Mouse (Mus musculus): ENCODE results near the gene Wipf2. TPM values are rescaled to one million over a fixed set of nuclear protein-coding genes. Genes with fewer than 3 reads are reported as not detected.
"Not testable (repeated sequence)": the region's sequence is repeated elsewhere in the genome, so short reads cannot be mapped to it uniquely, and the experiment has no call there.

Gene Wipf2
- total RNA-seq, 2 experiments from 2014 or later, result 72.7 to 73.9 TPM

- intact Hi-C loops (cut with DNase I), result loop anchor here (5.0 kb wide), 1 partner anchor 195 kb away; no protein-coding TSS in a partner anchor
Observed at GRCm38 (mm10) chr11:98927438-98928076, 64.1 kb downstream of the Wipf2 start, which contains the start of gene Rara. Gene Rara (plus strand): TSS chr11:98927818.

GRCm38 (mm10) chr11:98928186-98928893 is 64.9 kb downstream of the Wipf2 start:
- H3K4me3 ChIP-seq, result peak overlapping the region; percentile 59
- peak overlapping the region; percentile 63 for H3K27ac ChIP-seq
- intact Hi-C loops (cut with DNase I), result loop anchor here (5.0 kb wide), 1 partner anchor 194 kb away; no protein-coding TSS in a partner anchor
- no peak for DNase-seq (ENCODE audit: extremely low spot score in 1 of 2, low spot score in 2 of 2)
- no peak for TF ChIP-seq CTCF (IDR thresholded peaks at IDR 0.05)

More at GRCm38 (mm10) chr11:98927438-98928076, 64.1 kb downstream of the Wipf2 start, which contains the start of gene Rara:
- TF ChIP-seq CTCF (IDR thresholded peaks at IDR 0.05), result no peak
- Histone ChIP-seq H3K4me3 (peak within 1 kb of the TSS; percentile 59), H3K27ac (peak within 1 kb of the TSS; percentile 63)
- no peak for DNase-seq (ENCODE audit: extremely low spot score in 1 of 2, low spot score in 2 of 2)

- TF ChIP-seq CTCF (IDR thresholded peaks at IDR 0.05), result no peak
- H3K4me3 ChIP-seq, result peak overlapping the region; percentile 59
- intact Hi-C loops (cut with DNase I), result loop anchor here (5.0 kb wide), 1 partner anchor 193 kb away; no protein-coding TSS in a partner anchor
- peak overlapping the region; percentile 40; the same call in 1 of the 2 replicates for H3K27ac ChIP-seq
- no peak for DNase-seq (ENCODE audit: extremely low spot score in 1 of 2, low spot score in 2 of 2)
Observed at GRCm38 (mm10) chr11:98929503-98929902, 66.1 kb downstream of the Wipf2 start.

GRCm38 (mm10) chr11:98930127-98930601 is 66.7 kb downstream of the Wipf2 start:
- Histone ChIP-seq H3K4me3 (no peak overlapping the region), H3K27ac (no peak overlapping the region)
- TF ChIP-seq CTCF (IDR thresholded peaks at IDR 0.05), result no peak
- intact Hi-C loops (cut with DNase I), result no loop called here
- DNase-seq (ENCODE audit: extremely low spot score in 1 of 2, low spot score in 2 of 2), result no peak

GRCm38 (mm10) chr11:98930773-98931512 is 67.5 kb downstream of the Wipf2 start:
- DNase-seq (ENCODE audit: extremely low spot score in 1 of 2, low spot score in 2 of 2), result no peak
- H3K4me3 ChIP-seq, result no peak overlapping the region
- intact Hi-C loops (cut with DNase I), result no loop called here
- TF ChIP-seq CTCF (IDR thresholded peaks at IDR 0.05), result no peak
- H3K27ac ChIP-seq, result no peak overlapping the region

- intact Hi-C loops (cut with DNase I), result no loop called here
- peak; percentile 24 for TF ChIP-seq CTCF (IDR thresholded peaks at IDR 0.05)
- DNase-seq (ENCODE audit: extremely low spot score in 1 of 2, low spot score in 2 of 2), result no peak
- H3K4me3 ChIP-seq, result no peak overlapping the region
- H3K27ac ChIP-seq, result no peak overlapping the region
Observed at GRCm38 (mm10) chr11:98931513-98932292, 68.3 kb downstream of the Wipf2 start.

GRCm38 (mm10) chr11:98932293-98933091 is 69.1 kb downstream of the Wipf2 start:
- no peak for TF ChIP-seq CTCF (IDR thresholded peaks at IDR 0.05)
- Histone ChIP-seq H3K27ac (no peak overlapping the region), H3K4me3 (no peak overlapping the region)
- intact Hi-C loops (cut with DNase I), result no loop called here
- DNase-seq (ENCODE audit: extremely low spot score in 1 of 2, low spot score in 2 of 2), result no peak

GRCm38 (mm10) chr11:98933151-98933550 is 69.7 kb downstream of the Wipf2 start:
- intact Hi-C loops (cut with DNase I), result no loop called here
- peak; percentile 55 for TF ChIP-seq CTCF (IDR thresholded peaks at IDR 0.05)
- peak; percentile 66 to 79 for DNase-seq (ENCODE audit: extremely low spot score in 1 of 2, low spot score in 2 of 2)
- H3K27ac ChIP-seq, result no peak overlapping the region
- H3K4me3 ChIP-seq, result no peak overlapping the region

- DNase-seq (ENCODE audit: extremely low spot score in 1 of 2, low spot score in 2 of 2); H3K27ac ChIP-seq; H3K4me3 ChIP-seq; intact Hi-C loops (cut with DNase I): not testable (repeated sequence)
Observed at GRCm38 (mm10) chr11:98933847-98934246, 70.4 kb downstream of the Wipf2 start.

GRCm38 (mm10) chr11:98934367-98934766 is 70.9 kb downstream of the Wipf2 start:
- TF ChIP-seq CTCF (IDR thresholded peaks at IDR 0.05), result no peak

More at GRCm38 (mm10) chr11:98934367-98934766, 70.9 kb downstream of the Wipf2 start:
- no peak overlapping the region for H3K27ac ChIP-seq
- intact Hi-C loops (cut with DNase I), result no loop called here
- no peak overlapping the region for H3K4me3 ChIP-seq
- DNase-seq (ENCODE audit: extremely low spot score in 1 of 2, low spot score in 2 of 2), result no peak
